Mouse (Mus musculus): ENCODE measurements around the gene Tnfrsf25. TPM values are rescaled to one million over a fixed set of nuclear protein-coding genes. Genes with fewer than 3 reads are reported as not detected.

Tnfrsf25 gene
- polyA plus RNA-seq (2014; fragmentation: Nextera tagmentation; extraction: Ambion mirVana) = 0.34 and 0.43 TPM in 2 replicates

- Histone ChIP-seq H3K27me3 (ENCODE audit: control insufficient read depth, insufficient read depth, low read length) (peaks cover 66% of the 10 kb centered on the region), H3K4me2 (ENCODE audit: low read length) (peak within 1 kb of the TSS; percentile 57), H3K36me3 (ENCODE audit: control insufficient read depth, insufficient read depth, low read length) (peaks cover 40% of the 10 kb centered on the region), H3K27ac (replicated peaks in 1 of 2; ENCODE audit: control insufficient read depth in 1 of 2, insufficient read depth in 1 of 2, low read depth in 2 of 2, low read length in 2 of 2) (no peak within 1 kb of the TSS), H3K4me1 (ENCODE audit: control insufficient read depth in 2 of 2, insufficient read depth in 2 of 2, low read length in 2 of 2) (peaks cover 18 to 25% of the 10 kb centered on the region in 2 experiments; a peak in 3 of 4 replicates), H3K9me3 (ENCODE audit: control insufficient read depth, low read length) (no peaks in the 10 kb centered on the region), H3K9ac (ENCODE audit: low read length) (peak within 1 kb of the TSS; percentile 49; the same call in 1 of the 2 replicates), H3K4me3 (ENCODE audit: control insufficient read depth in 1 of 2, insufficient read depth in 1 of 2, low read depth in 1 of 2, low read length in 2 of 2) (peak within 1 kb of the TSS; percentile 15 to 25; a peak in 3 of 4 replicates)
- WGBS = 4% methylated on average over 30 of the region's 30 CpGs
- ATAC-seq (ENCODE audit: insufficient number of reproducible peaks, insufficient read depth, low FRiP score, low read depth) = peak; percentile 16; the same call in 1 of the 2 replicates
Observed at GRCm38 (mm10) chr4:152115921-152116612, at the start of gene Tnfrsf25. Gene Tnfrsf25, plus strand, starts transcription at chr4:152115934.

GRCm38 (mm10) chr4:152067280-152067679 lies 48.5 kb upstream of the Tnfrsf25 start:
- no peak for ATAC-seq (ENCODE audit: insufficient number of reproducible peaks, insufficient read depth, low FRiP score, low read depth)
- Histone ChIP-seq H3K27ac (replicated peaks in 1 of 2; ENCODE audit: control insufficient read depth in 1 of 2, insufficient read depth in 1 of 2, low read depth in 2 of 2, low read length in 2 of 2) (no peak overlapping the region), H3K4me1 (ENCODE audit: control insufficient read depth in 2 of 2, insufficient read depth in 2 of 2, low read length in 2 of 2) (peaks cover 3 to 4% of the 10 kb centered on the region in 2 experiments; a peak in 2 of 4 replicates), H3K4me3 (ENCODE audit: control insufficient read depth in 1 of 2, insufficient read depth in 1 of 2, low read depth in 1 of 2, low read length in 2 of 2) (no peak overlapping the region), H3K36me3 (ENCODE audit: control insufficient read depth, insufficient read depth, low read length) (no peaks in the 10 kb centered on the region), H3K9me3 (ENCODE audit: control insufficient read depth, low read length) (no peaks in the 10 kb centered on the region), H3K4me2 (ENCODE audit: low read length) (no peak overlapping the region), H3K9ac (ENCODE audit: low read length) (no peak overlapping the region), H3K27me3 (ENCODE audit: control insufficient read depth, insufficient read depth, low read length) (no peaks in the 10 kb centered on the region)

DNA sequence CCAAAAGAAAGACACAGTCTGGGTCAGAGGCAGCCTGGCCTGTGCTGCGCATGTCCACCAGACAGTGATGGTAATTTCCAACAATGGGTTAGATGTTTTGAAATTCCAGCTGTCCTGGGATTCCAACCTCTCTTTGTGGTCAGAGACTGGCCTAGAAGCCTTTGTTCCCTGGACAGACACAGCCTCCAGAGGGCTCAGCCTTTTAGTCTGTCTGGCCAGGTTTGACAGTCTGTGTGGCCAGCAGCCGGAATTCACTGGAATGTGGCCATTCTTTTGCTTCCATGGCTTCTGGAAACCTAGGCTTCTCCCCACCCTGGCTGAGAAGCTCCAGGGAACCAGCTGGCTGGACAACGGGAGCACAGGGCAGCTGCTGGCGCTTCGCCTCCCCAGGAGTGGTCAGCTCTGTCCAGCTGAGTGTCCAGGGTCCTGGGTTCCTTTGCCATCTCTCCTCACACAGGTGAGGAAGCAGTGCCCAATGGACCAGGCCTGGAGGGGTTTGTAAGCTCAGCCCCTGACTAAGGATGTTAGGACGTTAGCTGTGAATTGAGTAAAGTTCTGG lies 47.5 kb upstream of the Tnfrsf25 start:
- Histone ChIP-seq H3K27ac (replicated peaks in 1 of 2; ENCODE audit: control insufficient read depth in 1 of 2, insufficient read depth in 1 of 2, low read depth in 2 of 2, low read length in 2 of 2) (no peak overlapping the region), H3K4me3 (ENCODE audit: control insufficient read depth in 1 of 2, insufficient read depth in 1 of 2, low read depth in 1 of 2, low read length in 2 of 2) (no peak overlapping the region)

DNA sequence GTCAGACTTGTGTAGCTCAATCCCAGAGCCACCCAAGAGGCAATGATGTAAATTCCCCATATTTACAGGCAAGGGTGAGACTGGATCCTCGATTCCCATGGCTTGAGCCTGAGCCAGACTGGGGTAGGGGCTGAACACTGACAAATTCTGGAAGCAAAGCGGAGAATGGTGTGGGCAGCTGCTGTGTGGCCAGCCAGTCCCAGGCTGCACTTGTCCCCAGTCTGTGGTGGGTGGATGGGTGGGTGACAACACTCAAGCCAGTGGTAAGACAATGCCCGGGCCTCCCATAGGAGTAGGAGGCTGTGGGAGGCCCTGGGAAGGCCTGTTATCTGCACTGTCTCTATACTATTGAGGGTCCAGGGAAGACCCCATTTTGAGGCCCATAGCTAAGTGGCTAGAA lies 46.5 kb upstream of the Tnfrsf25 start:
- Histone ChIP-seq H3K9ac (ENCODE audit: low read length) (no peak overlapping the region), H3K27me3 (ENCODE audit: control insufficient read depth, insufficient read depth, low read length) (no peaks in the 10 kb centered on the region), H3K36me3 (ENCODE audit: control insufficient read depth, insufficient read depth, low read length) (no peaks in the 10 kb centered on the region), H3K9me3 (ENCODE audit: control insufficient read depth, low read length) (no peaks in the 10 kb centered on the region), H3K4me3 (ENCODE audit: control insufficient read depth in 1 of 2, insufficient read depth in 1 of 2, low read depth in 1 of 2, low read length in 2 of 2) (no peak overlapping the region), H3K27ac (replicated peaks in 1 of 2; ENCODE audit: control insufficient read depth in 1 of 2, insufficient read depth in 1 of 2, low read depth in 2 of 2, low read length in 2 of 2) (no peak overlapping the region), H3K4me2 (ENCODE audit: low read length) (no peak overlapping the region), H3K4me1 (ENCODE audit: control insufficient read depth in 2 of 2, insufficient read depth in 2 of 2, low read length in 2 of 2) (peaks cover 9% of the 10 kb centered on the region in 2 experiments; a peak in 3 of 4 replicates)
- no peak for ATAC-seq (ENCODE audit: insufficient number of reproducible peaks, insufficient read depth, low FRiP score, low read depth)
- 81% methylated on average over 3 of the region's 3 CpGs for WGBS

More for the DNA sequence above, 47.5 kb upstream of the Tnfrsf25 start:
- no peak overlapping the region for H3K9ac ChIP-seq (ENCODE audit: low read length)
- no peaks in the 10 kb centered on the region for H3K27me3 ChIP-seq (ENCODE audit: control insufficient read depth, insufficient read depth, low read length)
- H3K36me3 ChIP-seq (ENCODE audit: control insufficient read depth, insufficient read depth, low read length) = no peaks in the 10 kb centered on the region
- 73% methylated on average over 6 of the region's 6 CpGs for WGBS
- ATAC-seq (ENCODE audit: insufficient number of reproducible peaks, insufficient read depth, low FRiP score, low read depth) = no peak
- H3K4me2 ChIP-seq (ENCODE audit: low read length) = no peak overlapping the region
- H3K4me1 ChIP-seq (ENCODE audit: control insufficient read depth in 2 of 2, insufficient read depth in 2 of 2, low read length in 2 of 2) = peaks cover 9% of the 10 kb centered on the region in 2 experiments; a peak in 3 of 4 replicates
- H3K9me3 ChIP-seq (ENCODE audit: control insufficient read depth, low read length) = no peaks in the 10 kb centered on the region

DNA sequence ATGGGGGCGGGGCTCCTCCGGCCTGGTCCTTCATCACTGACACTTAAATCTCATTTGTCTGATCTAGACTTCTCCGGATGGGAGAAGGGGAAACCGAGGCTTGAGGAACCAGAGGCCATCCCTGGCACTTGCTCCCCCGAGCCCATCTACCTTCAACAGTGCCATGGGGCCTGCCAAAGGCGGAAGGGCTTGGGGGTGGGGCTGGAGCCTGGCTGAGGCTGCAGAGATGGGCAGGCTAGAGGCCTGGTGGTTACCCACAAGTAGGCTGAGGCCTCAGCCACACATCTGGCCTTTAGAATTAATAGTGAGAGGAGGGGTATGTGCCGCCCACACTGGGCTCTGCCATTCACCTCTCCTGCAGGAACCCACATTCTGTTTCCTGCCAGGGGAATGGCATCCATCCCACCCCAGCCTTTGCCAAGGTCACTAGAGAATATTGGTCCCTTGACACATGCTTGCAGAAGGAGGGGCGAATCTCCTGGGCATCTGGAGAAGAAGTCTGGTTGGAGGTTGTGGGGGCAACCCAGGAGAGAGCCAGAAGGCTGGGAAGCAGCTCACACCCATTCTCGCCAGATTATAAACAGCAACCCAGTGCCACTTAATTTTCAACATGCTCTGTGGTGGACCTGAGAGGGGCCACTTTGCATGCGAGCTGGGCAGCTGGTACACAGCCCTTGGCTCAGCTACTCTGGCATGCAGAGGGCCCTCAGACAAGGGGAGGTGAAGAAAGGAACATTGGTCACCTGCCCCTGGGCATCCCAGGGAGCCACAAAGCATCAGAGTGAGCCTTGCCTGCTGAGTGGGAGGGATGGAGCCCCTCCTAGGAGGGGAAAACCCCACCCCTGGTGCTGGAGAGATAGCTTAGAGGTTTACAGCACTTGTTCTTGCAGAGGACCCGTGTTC lies 45.0 kb upstream of the Tnfrsf25 start:
- H3K4me2 ChIP-seq (ENCODE audit: low read length) = no peak overlapping the region
- H3K4me1 ChIP-seq (ENCODE audit: control insufficient read depth in 2 of 2, insufficient read depth in 2 of 2, low read length in 2 of 2) = peaks cover 9% of the 10 kb centered on the region in 2 experiments; a peak in 3 of 4 replicates
- H3K4me3 ChIP-seq (ENCODE audit: control insufficient read depth in 1 of 2, insufficient read depth in 1 of 2, low read depth in 1 of 2, low read length in 2 of 2) = no peak overlapping the region
- WGBS = 79% methylated on average over 11 of the region's 11 CpGs
- H3K27ac ChIP-seq (replicated peaks in 1 of 2; ENCODE audit: control insufficient read depth in 1 of 2, insufficient read depth in 1 of 2, low read depth in 2 of 2, low read length in 2 of 2) = no peak overlapping the region
- no peaks in the 10 kb centered on the region for H3K27me3 ChIP-seq (ENCODE audit: control insufficient read depth, insufficient read depth, low read length)
- H3K9ac ChIP-seq (ENCODE audit: low read length) = no peak overlapping the region
- H3K36me3 ChIP-seq (ENCODE audit: control insufficient read depth, insufficient read depth, low read length) = no peaks in the 10 kb centered on the region
- no peaks in the 10 kb centered on the region for H3K9me3 ChIP-seq (ENCODE audit: control insufficient read depth, low read length)
- ATAC-seq (ENCODE audit: insufficient number of reproducible peaks, insufficient read depth, low FRiP score, low read depth) = no peak

DNA sequence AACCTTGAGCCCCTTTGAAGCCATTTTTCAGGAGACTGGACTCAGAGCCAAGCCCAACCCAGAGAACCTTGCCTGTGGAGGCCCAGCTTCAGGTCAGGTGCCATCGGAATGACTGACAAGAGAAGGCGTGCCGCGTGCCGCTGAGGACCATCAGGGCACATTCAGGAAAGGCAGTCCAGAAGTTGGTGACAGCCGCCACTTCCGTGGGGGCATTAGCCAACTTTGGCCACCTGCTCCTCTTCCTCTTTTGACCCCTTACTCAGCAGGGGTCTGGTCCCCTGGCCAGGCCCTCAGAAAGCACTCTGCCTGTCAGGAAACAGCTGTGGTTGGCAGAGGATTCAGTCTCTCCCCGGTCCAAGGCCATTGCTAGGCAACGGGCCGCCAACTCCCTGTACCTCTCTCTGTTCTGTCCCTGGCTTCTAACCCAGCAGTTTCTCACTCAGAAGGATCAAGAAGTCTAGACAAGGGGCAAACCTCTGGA lies 43.6 kb upstream of the Tnfrsf25 start, which contains the start of gene Plekhg5:
TSS of gene Plekhg5 (plus strand) at position 378 of the 481 bp plus-strand sequence.
- Histone ChIP-seq H3K9me3 (ENCODE audit: control insufficient read depth, low read length) (no peaks in the 10 kb centered on the region), H3K36me3 (ENCODE audit: control insufficient read depth, insufficient read depth, low read length) (no peaks in the 10 kb centered on the region), H3K4me1 (ENCODE audit: control insufficient read depth in 2 of 2, insufficient read depth in 2 of 2, low read length in 2 of 2) (peaks cover 9% of the 10 kb centered on the region in 2 experiments; a peak in 3 of 4 replicates), H3K4me3 (ENCODE audit: control insufficient read depth in 1 of 2, insufficient read depth in 1 of 2, low read depth in 1 of 2, low read length in 2 of 2) (no peak within 1 kb of the TSS), H3K4me2 (ENCODE audit: low read length) (0 out of 2 replicates have a peak within 1 kb of the TSS, but pooled peaks have one; percentile 11), H3K9ac (ENCODE audit: low read length) (no peak within 1 kb of the TSS), H3K27me3 (ENCODE audit: control insufficient read depth, insufficient read depth, low read length) (no peaks in the 10 kb centered on the region), H3K27ac (replicated peaks in 1 of 2; ENCODE audit: control insufficient read depth in 1 of 2, insufficient read depth in 1 of 2, low read depth in 2 of 2, low read length in 2 of 2) (no peak within 1 kb of the TSS)
- no peak for ATAC-seq (ENCODE audit: insufficient number of reproducible peaks, insufficient read depth, low FRiP score, low read depth)
- WGBS = 50% methylated on average over 10 of the region's 10 CpGs

GRCm38 (mm10) chr4:152072655-152073054 lies 43.1 kb upstream of the Tnfrsf25 start:
- no peak for ATAC-seq (ENCODE audit: insufficient number of reproducible peaks, insufficient read depth, low FRiP score, low read depth)

More at GRCm38 (mm10) chr4:152072655-152073054, 43.1 kb upstream of the Tnfrsf25 start:
- Histone ChIP-seq H3K4me1 (ENCODE audit: control insufficient read depth in 2 of 2, insufficient read depth in 2 of 2, low read length in 2 of 2) (peaks cover 9% of the 10 kb centered on the region in 2 experiments; a peak in 3 of 4 replicates), H3K27ac (replicated peaks in 1 of 2; ENCODE audit: control insufficient read depth in 1 of 2, insufficient read depth in 1 of 2, low read depth in 2 of 2, low read length in 2 of 2) (no peak overlapping the region), H3K27me3 (ENCODE audit: control insufficient read depth, insufficient read depth, low read length) (no peaks in the 10 kb centered on the region), H3K4me2 (ENCODE audit: low read length) (no peak overlapping the region), H3K9me3 (ENCODE audit: control insufficient read depth, low read length) (no peaks in the 10 kb centered on the region), H3K36me3 (ENCODE audit: control insufficient read depth, insufficient read depth, low read length) (no peaks in the 10 kb centered on the region), H3K4me3 (ENCODE audit: control insufficient read depth in 1 of 2, insufficient read depth in 1 of 2, low read depth in 1 of 2, low read length in 2 of 2) (no peak overlapping the region), H3K9ac (ENCODE audit: low read length) (no peak overlapping the region)
- 70% methylated on average over 10 of the region's 10 CpGs for WGBS
